Mouse (Mus musculus): ENCODE measurements around the gene Auh.

Gene Auh

DNA sequence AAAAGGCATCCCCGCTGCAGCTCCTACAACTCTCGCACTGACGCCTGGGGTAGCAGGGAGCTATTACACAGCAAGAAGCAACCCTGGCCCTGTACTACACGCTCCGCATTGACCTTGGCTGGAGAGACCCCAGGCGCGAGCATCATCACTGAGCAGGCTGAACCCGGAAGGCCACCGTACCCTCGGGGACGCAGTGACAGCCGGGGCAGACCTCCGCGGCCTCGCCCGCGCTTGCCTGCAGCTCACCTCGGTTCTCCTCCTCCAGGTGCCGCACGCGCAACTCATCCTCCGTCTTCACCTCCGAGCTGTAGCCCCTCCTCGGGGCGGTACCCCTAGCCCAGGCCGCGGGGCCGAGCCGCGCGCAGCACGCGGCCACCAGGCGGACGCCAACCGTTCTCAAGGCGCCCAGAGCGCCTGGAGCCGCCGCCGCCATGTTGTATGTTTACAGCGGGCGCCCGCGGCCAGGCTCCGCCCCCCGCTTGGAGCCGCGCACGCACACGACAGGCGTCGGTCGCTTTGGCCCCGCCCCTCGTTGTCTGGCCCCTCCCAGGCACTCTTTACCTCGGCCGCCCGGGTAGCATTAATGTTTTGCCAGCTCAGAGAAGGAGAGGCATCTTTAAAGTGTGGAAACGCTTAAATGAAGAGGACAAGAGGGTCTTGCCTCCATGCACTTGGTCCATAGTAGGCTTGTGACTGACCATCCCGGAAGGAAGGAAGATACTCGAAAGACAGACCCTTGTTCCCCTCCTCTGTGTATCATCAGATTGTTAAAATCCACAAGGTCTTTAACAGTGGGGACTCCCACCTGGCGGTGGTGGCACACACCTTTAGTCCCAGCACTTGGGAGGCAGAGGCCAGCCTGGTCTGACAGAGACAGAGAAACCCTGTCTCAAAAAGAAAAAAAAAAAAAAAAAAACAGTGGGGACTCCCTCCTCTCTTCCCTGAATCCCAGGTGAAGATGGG lies at the start of gene Auh:
Auh (minus strand) TSS at position 473 of the 963 bp plus-strand sequence.
- peak; percentile 81 to 91 for DNase-seq (ENCODE audit: low spot score in 2 of 2)

- peak in 1 of 2 experiments; percentile 8 for DNase-seq (ENCODE audit: low spot score in 2 of 2)
Measured at GRCm38 (mm10) chr13:52978321-52978981, 49.0 kb upstream of the Auh start.

- DNase-seq (ENCODE audit: low spot score in 2 of 2): no peak
Measured at GRCm38 (mm10) chr13:52977757-52978156, 48.3 kb upstream of the Auh start.

GRCm38 (mm10) chr13:52977221-52977609 lies 47.7 kb upstream of the Auh start:
- no peak for DNase-seq (ENCODE audit: low spot score in 2 of 2)

DNA sequence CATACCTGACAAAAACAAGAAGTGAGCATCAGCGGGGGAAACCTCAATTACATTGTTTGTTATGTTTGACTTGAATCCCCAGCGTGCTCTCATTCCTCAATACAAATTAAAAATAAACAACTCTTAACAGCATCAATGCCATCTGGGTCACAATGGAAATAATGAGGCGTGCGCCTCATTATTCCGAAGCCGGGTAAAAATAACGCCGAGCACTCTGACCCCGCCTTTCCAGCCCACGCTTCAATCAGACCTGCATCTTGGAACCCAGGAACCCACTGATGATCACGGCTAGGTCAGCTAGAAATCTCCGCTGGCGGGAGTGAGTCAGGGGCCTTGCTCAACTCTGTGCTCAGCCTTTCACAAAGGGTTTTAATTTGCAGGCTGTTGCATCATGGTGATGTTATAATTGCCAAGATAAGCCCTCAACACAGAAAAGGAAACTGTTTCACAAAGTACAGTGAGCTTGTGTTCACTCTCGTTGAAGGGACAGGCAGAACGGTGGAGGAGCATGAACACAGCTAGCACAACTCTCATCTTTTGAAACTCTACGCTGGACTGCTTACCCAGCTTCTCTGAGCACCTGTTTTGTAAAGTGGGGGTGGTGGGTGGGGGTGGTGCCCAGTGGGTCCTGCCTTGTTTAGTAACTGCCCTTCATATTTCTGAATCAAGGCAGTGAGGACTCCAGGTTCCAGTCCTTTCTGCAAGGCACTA lies 47.2 kb upstream of the Auh start:
- no peak for DNase-seq (ENCODE audit: low spot score in 2 of 2)

DNA sequence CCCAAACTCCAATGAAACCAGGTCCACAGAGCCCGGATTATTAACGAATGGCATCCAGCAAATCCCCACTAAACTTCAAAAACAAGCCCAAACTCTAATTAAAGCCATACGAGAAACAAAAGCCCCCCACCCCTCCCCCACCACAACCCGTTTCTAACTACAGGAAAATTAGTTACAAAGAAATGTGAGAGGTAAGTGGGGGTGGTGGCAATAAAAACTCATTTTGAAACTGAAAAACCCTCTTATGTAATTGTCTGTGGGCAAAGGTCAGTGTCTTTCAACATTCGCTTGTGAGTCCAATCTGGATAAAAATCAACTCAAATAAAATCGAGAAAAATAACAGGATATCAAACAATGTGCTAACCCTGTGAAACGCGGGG lies 46.6 kb upstream of the Auh start:
- DNase-seq (ENCODE audit: low spot score in 2 of 2): no peak

- DNase-seq (ENCODE audit: low spot score in 2 of 2): no peak
Measured at GRCm38 (mm10) chr13:52974676-52975075, 45.2 kb upstream of the Auh start.

GRCm38 (mm10) chr13:52973427-52973826 lies 43.9 kb upstream of the Auh start:
- DNase-seq (ENCODE audit: low spot score in 2 of 2): no peak

GRCm38 (mm10) chr13:52972626-52973025 lies 43.1 kb upstream of the Auh start:
- no peak for DNase-seq (ENCODE audit: low spot score in 2 of 2)

GRCm38 (mm10) chr13:52970876-52971275 lies 41.4 kb upstream of the Auh start:
- DNase-seq (ENCODE audit: low spot score in 2 of 2): no peak

DNA sequence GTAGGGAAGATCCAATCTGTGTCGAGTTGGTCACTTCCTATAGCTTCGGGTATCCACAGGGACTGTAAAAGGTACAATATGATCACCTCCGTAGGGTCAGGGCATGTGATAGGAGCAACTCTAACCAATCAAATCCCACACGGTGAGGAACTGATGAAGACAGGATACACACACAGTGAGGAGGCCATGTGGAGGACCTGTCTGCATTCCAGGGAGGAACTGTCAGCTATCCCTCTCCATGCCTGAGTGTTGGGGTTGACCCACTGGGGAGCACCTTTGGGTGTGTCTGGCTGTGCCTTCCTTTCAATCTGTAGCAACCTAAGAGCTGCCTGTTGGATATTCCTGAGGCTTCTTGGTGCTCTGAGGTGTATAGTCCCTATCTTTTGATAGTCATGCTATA lies 33.4 kb upstream of the Auh start:
- DNase-seq (ENCODE audit: low spot score in 2 of 2): no peak

GRCm38 (mm10) chr13:52962361-52962760 lies 32.9 kb upstream of the Auh start:
- DNase-seq (ENCODE audit: low spot score in 2 of 2): no peak

GRCm38 (mm10) chr13:52953779-52954553 lies 24.5 kb upstream of the Auh start:
- DNase-seq (ENCODE audit: low spot score in 2 of 2): no peak

GRCm38 (mm10) chr13:52949211-52949610 lies 19.7 kb upstream of the Auh start:
- DNase-seq (ENCODE audit: low spot score in 2 of 2): no peak

- no peak for DNase-seq (ENCODE audit: low spot score in 2 of 2)
Measured at GRCm38 (mm10) chr13:52947545-52947944, 18.1 kb upstream of the Auh start.

DNA sequence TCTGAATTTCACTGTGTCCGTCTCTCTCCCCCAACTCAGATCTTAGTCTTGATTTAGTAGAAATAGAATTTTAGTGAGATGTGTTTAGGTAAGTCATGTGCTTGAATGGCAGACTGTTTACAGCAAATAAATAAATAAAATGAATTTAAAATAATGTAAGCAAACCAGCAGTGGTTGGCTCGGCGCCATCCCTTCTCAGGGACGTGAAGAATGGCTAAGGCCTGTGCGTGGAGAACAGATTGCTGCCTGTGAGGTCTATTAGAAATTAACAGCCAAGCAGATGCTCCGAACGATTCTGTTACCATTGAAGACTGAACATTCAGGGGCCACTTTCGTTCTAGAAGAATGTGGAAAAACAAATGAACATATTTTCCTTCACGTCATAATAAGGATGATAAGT lies 16.3 kb upstream of the Auh start:
- DNase-seq (ENCODE audit: low spot score in 2 of 2): no peak

DNA sequence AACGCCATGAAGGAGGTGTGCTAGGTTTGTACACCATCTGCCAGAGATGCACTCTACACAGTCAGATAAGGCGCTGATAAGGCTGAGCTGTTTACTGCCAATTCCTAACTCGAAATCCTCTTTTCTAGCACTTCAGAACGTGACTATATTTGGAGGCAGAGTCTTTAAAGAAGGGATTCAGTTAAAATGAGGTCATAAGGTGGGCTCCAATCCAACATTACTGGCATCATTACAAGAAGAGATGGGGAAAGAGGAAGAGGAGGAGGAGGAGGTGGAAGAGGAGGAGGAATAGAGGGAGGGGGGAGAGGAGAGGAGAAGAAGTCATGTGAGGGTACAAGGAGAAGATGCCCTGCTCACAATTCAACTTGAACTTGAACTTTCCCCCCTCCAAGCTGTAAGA lies 14.6 kb upstream of the Auh start:
- no peak for DNase-seq (ENCODE audit: low spot score in 2 of 2)

GRCm38 (mm10) chr13:52942876-52943388 lies 13.5 kb upstream of the Auh start:
- DNase-seq (ENCODE audit: low spot score in 2 of 2): no peak

DNA sequence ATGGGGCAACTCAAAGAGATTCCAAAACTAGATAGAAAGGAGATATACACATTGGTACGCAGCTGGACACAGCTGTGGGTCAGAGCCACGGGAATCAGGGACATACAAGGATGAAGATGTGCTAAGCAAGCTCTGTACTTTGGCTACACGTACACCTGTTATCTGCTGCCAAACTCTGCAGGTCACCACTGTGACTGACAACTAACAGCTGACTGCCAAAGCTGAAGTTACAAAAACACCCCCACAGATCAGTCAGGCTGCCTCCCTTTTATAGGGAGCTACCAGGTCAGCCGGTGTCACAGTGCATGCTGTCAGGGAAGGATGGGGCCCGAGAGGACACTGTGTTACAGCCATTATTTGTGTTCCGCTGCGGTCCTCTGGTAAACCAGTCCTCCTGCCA lies 11.5 kb upstream of the Auh start:
- DNase-seq (ENCODE audit: low spot score in 2 of 2): no peak

GRCm38 (mm10) chr13:52930582-52930981 lies 1.1 kb upstream of the Auh start:
- no peak for DNase-seq (ENCODE audit: low spot score in 2 of 2)

GRCm38 (mm10) chr13:52928392-52928791 lies 1.1 kb downstream of the Auh start:
- DNase-seq (ENCODE audit: low spot score in 2 of 2): no peak
